16 mouse cellular contexts compared by ENCODE assay signal in genomic region chr10:96944229-96944628, GRCm38 (mm10).
"Had no signal": no experiment of that assay in that cellular context is flagged by ENCODE, and none has a peak within 500 bp of the region (broad histone marks: within the 10 kb centered on the region; RNA-seq: fewer than 3 reads in every experiment).

No protein-coding gene starts in this region.

- H3K36me3 ChIP-seq: intestine, embryonic 15.5 days; kidney, embryonic 15.5 days; liver, embryonic 13.5 days had no signal

- H3K4me3 ChIP-seq: intestine, embryonic 15.5 days; kidney, embryonic 15.5 days; left cerebral cortex, adult 2 months; liver, embryonic 13.5 days had no signal

- H3K9ac ChIP-seq: intestine, embryonic 15.5 days; kidney, embryonic 15.5 days; liver, embryonic 13.5 days had no signal

- H3K27me3 ChIP-seq: intestine, embryonic 15.5 days; kidney, embryonic 15.5 days; liver, embryonic 13.5 days had no signal

- H3K4me2 ChIP-seq: intestine, embryonic 15.5 days; kidney, embryonic 15.5 days; liver, embryonic 13.5 days had no signal

- H3K4me1 ChIP-seq: intestine, embryonic 15.5 days; kidney, embryonic 15.5 days; liver, embryonic 13.5 days had no signal

- ATAC-seq: intestine, embryonic 15.5 days had no signal

- DNase-seq: kidney, adult 11 months; kidney, adult 8-10 months; kidney, postnatal 10 days; kidney, postnatal 36 days; layer of hippocampus, postnatal 36 days; liver, embryonic 13.5 days; lung, adult 2 months; lung, postnatal 14 days; lung, postnatal 4 days; thymus, adult 2 months; thymus, postnatal 14 days; thymus, postnatal 4 days had no signal

- H3K27ac ChIP-seq: intestine, embryonic 15.5 days; kidney, embryonic 15.5 days; left cerebral cortex, adult 2 months; liver, embryonic 13.5 days; stomach, postnatal 0 days had no signal

- H3K9me3 ChIP-seq: intestine, embryonic 15.5 days; kidney, embryonic 15.5 days; liver, embryonic 13.5 days had no signal
